Mouse (Mus musculus) kidney, adult 10 weeks (tissue): ENCODE measurements around the gene Rasal1. TPM values are rescaled to one million over a fixed set of nuclear protein-coding genes. Genes with fewer than 3 reads are reported as not detected.

ENCODE experiments used
- polyA plus RNA-seq: library from polyadenylated mRNA; stranded (reverse); fragments of 350-450 nt; fragmentation: Illumina TruSeq; extraction: RNeasy Lipid Tissue Mini Kit (QIAGEN cat#74804); gene quantifications from one replicate; pipeline ENCODE4 v1.2.3, GENCODE M21; 2014; ENCODE audit warnings: low read depth, low replicate concordance

Gene Rasal1
- not detected for polyA plus RNA-seq

DNA sequence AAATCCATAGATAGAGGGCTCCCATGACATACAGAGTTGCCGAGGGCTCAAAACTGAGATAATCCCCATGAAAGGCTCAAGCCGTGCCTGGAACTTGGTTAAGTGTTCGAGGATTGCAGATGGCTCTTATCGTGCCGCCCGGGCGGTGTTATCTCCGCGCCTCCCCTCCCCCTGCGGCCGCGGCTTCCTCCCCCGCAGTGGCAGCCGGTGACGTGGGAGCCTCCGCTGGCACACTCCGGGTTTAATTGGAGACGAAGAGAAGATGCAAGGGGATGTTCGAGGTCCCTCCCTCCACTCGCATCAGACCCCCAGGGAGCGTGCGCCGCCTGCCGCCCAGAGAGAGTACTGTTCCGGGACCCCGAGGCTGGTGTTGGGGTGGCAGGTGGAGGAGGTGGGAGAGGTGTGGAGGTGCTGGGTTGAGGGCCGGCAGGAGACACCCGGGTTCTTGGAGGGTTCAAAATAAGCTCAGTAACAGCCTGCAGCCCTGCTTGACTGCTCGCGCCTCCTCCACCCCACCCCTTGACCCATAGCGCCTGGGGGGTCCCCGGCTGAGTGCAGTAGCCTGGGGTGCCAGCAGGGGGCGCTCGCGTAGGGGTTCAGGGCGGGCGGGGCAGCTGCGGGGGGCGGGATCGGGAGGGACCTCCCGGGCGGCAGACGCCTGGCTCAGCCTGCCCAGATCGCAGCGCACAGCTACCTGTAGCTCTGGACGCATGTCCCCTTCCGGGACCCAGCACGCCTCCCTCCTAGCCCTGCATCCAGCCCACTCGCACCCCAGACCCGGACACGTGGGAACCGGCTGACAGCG lies at the start of gene Rasal1:
TSS of gene Rasal1 (plus strand) at position 244 of the 805 bp plus-strand sequence.

DNA sequence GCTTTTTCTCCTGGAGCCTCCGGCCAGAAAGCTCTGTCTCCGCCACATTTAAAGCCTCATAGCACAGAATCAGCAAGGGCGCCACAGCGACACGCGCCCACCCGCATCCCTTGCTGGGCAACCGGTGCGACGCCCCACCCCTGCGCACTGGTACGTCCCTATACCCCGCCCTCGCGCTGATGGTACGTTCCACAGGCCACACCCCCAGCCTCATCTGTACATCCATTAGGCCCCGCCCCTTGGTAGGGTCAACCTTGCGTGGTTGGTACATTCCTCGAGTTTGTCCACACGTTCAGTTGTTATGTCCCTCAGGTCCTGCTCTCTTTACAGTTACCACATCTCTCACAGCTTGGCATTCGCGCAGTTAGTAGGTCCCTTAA lies 36.2 kb upstream of the Rasal1 start, which contains the start of the genes Rita1 and Ddx54:
TSS of gene Rita1 (minus strand) at position 148 of the 380 bp plus-strand sequence.
TSS of gene Ddx54 (plus strand) at position 298 of the 380 bp plus-strand sequence.

DNA sequence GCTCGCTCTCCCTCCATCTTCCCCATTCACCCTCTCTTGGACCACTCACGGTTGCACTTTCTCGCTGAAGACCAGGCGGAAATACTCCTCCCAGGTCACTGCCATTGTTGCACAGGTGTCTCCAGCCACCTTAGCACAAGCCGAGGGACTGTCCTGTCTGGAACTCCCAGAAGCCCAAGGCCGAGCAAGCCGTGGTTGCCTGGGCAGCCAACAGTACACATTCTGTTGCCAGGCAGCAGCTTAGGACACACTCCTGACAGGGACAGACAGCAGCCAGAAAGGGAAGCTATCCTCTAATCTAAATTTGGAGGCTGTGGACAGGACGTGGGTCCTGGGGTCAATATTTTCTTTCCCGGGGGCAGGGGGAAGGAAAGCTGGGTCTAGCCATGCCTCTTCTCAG lies 14.5 kb upstream of the Rasal1 start, which contains the start of gene Cfap73:
TSS of gene Cfap73 (minus strand) at position 105 of the 400 bp plus-strand sequence.

DNA sequence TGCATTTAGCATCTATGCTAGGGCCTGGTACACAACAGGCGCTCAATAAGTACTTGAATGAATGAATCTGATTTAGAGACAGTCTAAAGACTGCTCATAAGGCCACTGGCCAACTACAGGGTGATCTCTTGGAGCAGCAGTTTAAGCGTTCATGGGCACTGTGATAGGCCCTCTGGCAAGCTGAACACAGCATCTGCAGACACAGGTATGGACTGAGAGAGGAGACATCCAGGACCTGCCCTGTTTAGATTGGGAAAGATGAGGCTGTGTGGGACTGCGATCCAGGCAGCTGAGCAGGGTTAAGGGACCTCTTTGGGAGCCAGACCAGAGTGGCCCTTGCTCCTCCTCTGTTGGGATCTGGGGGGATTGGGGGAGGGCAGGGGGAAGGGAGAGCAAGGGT lies 63.2 kb downstream of the Rasal1 start, which contains the start of gene Dtx1:
TSS of gene Dtx1 (minus strand) at position 101 of the 400 bp plus-strand sequence.

Other genes starting within 250 kb of the Rasal1 start
- gene Lhx5, start 217.1 kb upstream of the Rasal1 start, polyA plus RNA-seq = not detected
- gene Sdsl, start 176.0 kb upstream of the Rasal1 start, polyA plus RNA-seq = not detected
- gene Sds, start 172.3 kb upstream of the Rasal1 start, polyA plus RNA-seq = not detected
- 0.49 TPM for gene Plbd2, start 145.2 kb upstream of the Rasal1 start, polyA plus RNA-seq
- 0.53 TPM for gene Slc8b1, start 137.6 kb upstream of the Rasal1 start, polyA plus RNA-seq
- gene Tpcn1, start 60.1 kb upstream of the Rasal1 start, polyA plus RNA-seq = 9.7 TPM
- not detected for gene Iqcd, start 59.8 kb upstream of the Rasal1 start, polyA plus RNA-seq
- gene Rita1, start 36.2 kb upstream of the Rasal1 start, polyA plus RNA-seq = not detected
- 0.32 TPM for gene Ddx54, start 36.1 kb upstream of the Rasal1 start, polyA plus RNA-seq
- gene Cfap73, start 14.6 kb upstream of the Rasal1 start, polyA plus RNA-seq = not detected
- not detected for gene Dtx1, start 63.1 kb downstream of the Rasal1 start, polyA plus RNA-seq
- gene Oas2, start 101.0 kb downstream of the Rasal1 start, polyA plus RNA-seq = 0.57 TPM
- not detected for gene Oas3, start 128.8 kb downstream of the Rasal1 start, polyA plus RNA-seq
- not detected for gene Oas1e, start 146.7 kb downstream of the Rasal1 start, polyA plus RNA-seq
- gene Oas1c, start 163.7 kb downstream of the Rasal1 start, polyA plus RNA-seq = 0.73 TPM
- not detected for gene Oas1f, start 198.6 kb downstream of the Rasal1 start, polyA plus RNA-seq
- not detected for gene Oas1h, start 212.6 kb downstream of the Rasal1 start, polyA plus RNA-seq
- not detected for gene Oas1g, start 238.8 kb downstream of the Rasal1 start, polyA plus RNA-seq